Mouse (Mus musculus) bone marrow macrophage, adult 2 months (primary cell): ENCODE data around the gene Ccdc57.
A peak's percentile ranks its signal among the peaks of the same experiment; 100 is the strongest.

Experiments
- CTCF ChIP-seq: IDR thresholded peaks from 2 replicates; pipeline ENCODE4 v1.5.1; 2012; ENCODE audit warnings: low read depth, mild to moderate bottlenecking, low read length, moderate library complexity
- POLR2A ChIP-seq: IDR thresholded peaks from 2 replicates; pipeline ENCODE4 v1.6.1; 2012; ENCODE audit warnings: mild to moderate bottlenecking, low read depth, low read length, borderline replicate concordance

DNA sequence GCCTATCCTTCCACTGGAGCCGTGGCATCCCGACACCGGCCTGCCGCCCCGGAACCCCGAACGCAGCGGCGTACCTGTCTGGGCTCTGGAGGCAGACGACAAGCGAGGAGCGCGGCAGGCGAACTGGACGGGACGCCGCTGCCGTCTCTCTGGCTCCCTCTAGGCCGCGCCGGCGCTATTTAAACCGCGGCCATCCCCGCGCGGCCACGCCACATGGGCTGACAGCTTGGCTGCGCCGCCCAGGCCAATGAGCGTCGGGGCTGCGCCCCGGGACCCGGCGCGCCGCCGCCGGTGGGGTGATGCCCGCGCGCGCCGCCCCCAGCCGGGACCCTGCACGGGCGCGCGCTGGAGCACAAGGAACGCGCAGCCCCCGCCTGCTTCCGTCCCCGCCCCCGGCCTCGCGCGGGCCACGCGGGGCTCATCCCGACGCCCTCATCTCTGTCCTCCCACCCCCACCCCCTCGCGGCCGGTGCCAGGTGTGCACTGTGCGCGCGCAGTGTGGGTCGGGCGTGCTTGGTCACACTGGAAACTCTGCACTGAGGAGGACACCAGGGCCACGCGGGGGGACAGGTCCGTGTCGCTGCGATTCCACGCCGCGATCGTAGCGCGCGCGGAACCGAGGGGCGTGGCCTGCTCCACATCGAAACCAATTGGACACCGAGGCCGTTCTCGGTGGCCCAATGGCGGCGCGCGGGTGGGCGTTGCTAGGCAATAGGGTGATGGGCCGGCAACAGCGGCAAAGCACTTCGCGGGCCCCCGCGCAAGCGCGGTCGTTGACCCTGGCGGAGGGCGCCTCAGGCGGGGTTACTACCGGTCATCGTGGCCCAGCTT is 108.5 kb downstream of the Ccdc57 start, which contains the start of gene Fasn:
- TF ChIP-seq POLR2A (peak; percentile 94; the same call in 1 of the 2 replicates), CTCF (no peak)
